Comparison of ENCODE assay signal across 17 mouse cellular contexts in genomic region chr15:5623021-5623420, GRCm38 (mm10).
"Had no signal": no experiment of that assay in that cellular context is flagged by ENCODE, and none has a peak within 500 bp of the region (broad histone marks: within the 10 kb centered on the region; RNA-seq: fewer than 3 reads in every experiment).

No protein-coding gene starts in this region.

- ATAC-seq: liver, embryonic 12.5 days; liver, postnatal 0 days; lung, postnatal 0 days; midbrain, embryonic 13.5 days; midbrain, embryonic 15.5 days; midbrain, embryonic 16.5 days had no signal

- DNase-seq: left cerebral cortex, postnatal 4 days; liver; liver, embryonic 13.5 days; liver, postnatal 0 days; lung, adult 18-20 months; lung, adult 2 months; lung, embryonic 14.5 days; lung, postnatal 10 days; lung, postnatal 14 days; lung, postnatal 36 days; lung, postnatal 4 days; midbrain, embryonic 14.5 days had no signal
